Mouse (Mus musculus) layer of hippocampus, adult 2 months (tissue): ENCODE results near the gene Naa80. TPM values are rescaled to one million over a fixed set of nuclear protein-coding genes. Genes with fewer than 3 reads are reported as not detected.

Experiments used
- DNase-seq, 2 experiments: peaks; one replicate each; pipeline ENCODE4 v3.0.0; 2022; ENCODE audit warnings: low spot score in 2 of 2
- H3K27ac ChIP-seq: fragments of 200-600 bp; 2 replicates; pipeline ENCODE4 v1.8.1; 2022
- H3K4me3 ChIP-seq: fragments of 200-600 bp; 2 replicates; pipeline ENCODE4 v1.8.1; 2022; ENCODE audit warnings: mild to moderate bottlenecking
- CTCF ChIP-seq: fragments of 200-600 bp; conservative IDR thresholded peaks from 2 replicates; pipeline ENCODE4 v1.8.1; 2022; ENCODE audit warnings: antibody characterized with exemption, mild to moderate bottlenecking, moderate library complexity
- total RNA-seq, 2 experiments: library from RNA; stranded (reverse); gene quantifications; 2 replicates each; pipeline ENCODE4 v1.2.3; 2021

The Naa80 gene
- total RNA-seq, 2 experiments from 2014 or later, result 10.9 to 12.6 TPM

GRCm38 (mm10) chr9:107596619-107597569, 18.2 kb downstream of the Naa80 start:
- 0 out of 2 replicates have a peak overlapping the region, but pooled peaks have one; percentile 28 for H3K27ac ChIP-seq
- TF ChIP-seq CTCF, result no peak
- DNase-seq, result no peak
- H3K4me3 ChIP-seq, result no peak overlapping the region

GRCm38 (mm10) chr9:107598385-107598784, 19.7 kb downstream of the Naa80 start:
- Histone ChIP-seq H3K27ac (no peak overlapping the region), H3K4me3 (no peak overlapping the region)
- no peak for DNase-seq
- TF ChIP-seq CTCF, result no peak

GRCm38 (mm10) chr9:107599433-107599832, 20.7 kb downstream of the Naa80 start:
- Histone ChIP-seq H3K4me3 (no peak overlapping the region; the same call in 1 of the 2 replicates), H3K27ac (no peak overlapping the region; the same call in 1 of the 2 replicates)
- TF ChIP-seq CTCF, result no peak
- DNase-seq, result no peak

GRCm38 (mm10) chr9:107599842-107600241, 21.2 kb downstream of the Naa80 start:
- no peak for TF ChIP-seq CTCF
- DNase-seq, result peak in 1 of 2 experiments; percentile 41
- H3K4me3 ChIP-seq, result no peak overlapping the region; the same call in 1 of the 2 replicates
- no peak overlapping the region; the same call in 1 of the 2 replicates for H3K27ac ChIP-seq

- no peak overlapping the region for H3K27ac ChIP-seq
- peak; percentile 58 for TF ChIP-seq CTCF
- DNase-seq, result no peak
- H3K4me3 ChIP-seq, result no peak overlapping the region
These were observed 22.1 kb downstream of the Naa80 start for GRCm38 (mm10) chr9:107600745-107601144.

- H3K27ac ChIP-seq, result no peak overlapping the region
- no peak for DNase-seq
- no peak for TF ChIP-seq CTCF
- no peak overlapping the region for H3K4me3 ChIP-seq
These were observed 22.6 kb downstream of the Naa80 start for GRCm38 (mm10) chr9:107601275-107601674.

- peak; percentile 99; the same call in 1 of the 2 replicates for TF ChIP-seq CTCF
- peak; percentile 81 to 96 for DNase-seq
- H3K27ac ChIP-seq, result peak overlapping the region; percentile 63; the same call in 1 of the 2 replicates
- no peak overlapping the region for H3K4me3 ChIP-seq
These were observed 23.5 kb downstream of the Naa80 start for GRCm38 (mm10) chr9:107602068-107602648.

- DNase-seq, result no peak
- no peak overlapping the region for H3K4me3 ChIP-seq
- TF ChIP-seq CTCF, result no peak
- no peak overlapping the region for H3K27ac ChIP-seq
These were observed 24.6 kb downstream of the Naa80 start for GRCm38 (mm10) chr9:107603251-107603650.

- no peak for DNase-seq
- Histone ChIP-seq H3K27ac (no peak overlapping the region), H3K4me3 (no peak overlapping the region)
- no peak for TF ChIP-seq CTCF
These were observed 26.5 kb downstream of the Naa80 start for GRCm38 (mm10) chr9:107605041-107605661.

GRCm38 (mm10) chr9:107606591-107606990, 27.9 kb downstream of the Naa80 start:
- no peak overlapping the region for H3K27ac ChIP-seq
- no peak overlapping the region for H3K4me3 ChIP-seq
- no peak for TF ChIP-seq CTCF
- no peak for DNase-seq

GRCm38 (mm10) chr9:107607036-107607435, 28.3 kb downstream of the Naa80 start:
- Histone ChIP-seq H3K27ac (no peak overlapping the region), H3K4me3 (no peak overlapping the region)
- no peak for TF ChIP-seq CTCF
- no peak for DNase-seq

GRCm38 (mm10) chr9:107607653-107608245, 29.1 kb downstream of the Naa80 start:
- Histone ChIP-seq H3K27ac (peak overlapping the region; percentile 36; the same call in 1 of the 2 replicates), H3K4me3 (no peak overlapping the region)
- TF ChIP-seq CTCF, result no peak
- DNase-seq, result no peak
